Mouse (Mus musculus) E14TG2a.4 (cell line): ENCODE results near the gene Nenf.

Experiments used
- CTCF ChIP-seq: conservative IDR thresholded peaks from 2 replicates; pipeline ENCODE4 v1.5.1; 2014; ENCODE audit warnings: low read length
- NANOG ChIP-seq: IDR thresholded peaks from 2 replicates; pipeline ENCODE4 v1.6.1; 2014; ENCODE audit warnings: borderline replicate concordance, low read length, mixed read lengths
- POU5F1 ChIP-seq: IDR thresholded peaks from 2 replicates; pipeline ENCODE4 v1.6.1; 2014; ENCODE audit warnings: low read length, borderline replicate concordance

DNA sequence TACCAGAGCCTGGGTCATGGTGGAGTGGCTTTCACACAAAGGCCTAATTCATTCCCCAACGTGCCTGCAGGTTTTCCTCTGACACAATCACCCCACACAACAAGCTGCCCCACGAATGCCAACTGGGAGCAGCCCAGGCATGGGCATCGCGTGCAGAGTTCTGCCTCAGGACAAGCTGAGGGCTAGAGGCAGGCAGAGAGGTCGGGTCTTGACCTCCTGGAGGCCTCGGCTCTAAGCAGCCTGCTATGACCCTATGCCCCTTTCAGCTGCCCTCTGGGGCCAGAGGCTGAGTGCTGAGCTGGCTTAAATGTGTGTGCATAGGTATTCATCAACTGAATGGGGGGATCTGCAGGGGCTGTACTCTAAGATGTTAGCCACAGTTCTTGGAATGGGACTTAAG is 56.1 kb downstream of the Nenf start:
- TF ChIP-seq CTCF (no peak), NANOG (no peak), POU5F1 (no peak)
